Mouse (Mus musculus): ENCODE data around the gene Tmem108. TPM values are rescaled to one million over a fixed set of nuclear protein-coding genes. Genes with fewer than 3 reads are reported as not detected.

Gene Tmem108
- polyA plus RNA-seq, 1 experiment from 2014 or later: 3.3 TPM

DNA sequence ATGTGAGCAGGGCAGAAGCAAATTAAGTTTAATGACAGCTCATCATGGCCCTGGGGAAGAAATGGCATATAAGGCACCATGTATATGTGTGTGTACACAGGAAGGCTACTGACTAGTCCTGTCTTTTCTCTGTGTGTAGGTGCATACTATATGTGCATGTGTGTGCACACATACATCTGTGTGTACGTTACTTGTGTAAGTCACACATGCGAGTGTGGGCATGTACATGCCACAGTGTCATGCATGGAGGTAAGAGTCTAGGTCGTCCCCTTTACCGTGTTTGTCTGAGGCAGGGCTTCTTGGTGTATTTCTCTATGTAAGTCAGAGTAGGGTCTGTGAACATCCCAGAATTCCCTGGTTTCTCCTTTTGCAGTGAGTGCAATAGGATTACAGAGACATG lies 120.3 kb downstream of the Tmem108 start:
- Histone ChIP-seq H3K4me1 (replicated peaks; ENCODE audit: control insufficient read depth, insufficient read depth, low read length) (no peaks in the 10 kb centered on the region), H3K9me3 (ENCODE audit: control insufficient read depth) (no peaks in the 10 kb centered on the region), H3K4me3 (ENCODE audit: low read depth, low read length) (no peak overlapping the region), H3K4me2 (replicated peaks; ENCODE audit: low read depth) (no peak overlapping the region), H3K36me3 (ENCODE audit: control insufficient read depth, insufficient read depth) (no peaks in the 10 kb centered on the region), H3K9ac (ENCODE audit: low read depth, low read length) (no peak overlapping the region), H3K27me3 (replicated peaks; ENCODE audit: control insufficient read depth, insufficient read depth, low read length) (no peaks in the 10 kb centered on the region), H3K27ac (ENCODE audit: low read depth, low read length) (no peak overlapping the region)
- 91% methylated on average over 4 of the region's 4 CpGs for WGBS
- ATAC-seq: no peak
- TF ChIP-seq CTCF (IDR thresholded peaks at IDR 0.05; ENCODE audit: low read depth): no peak

- Histone ChIP-seq H3K27me3 (replicated peaks; ENCODE audit: control insufficient read depth, insufficient read depth, low read length) (no peaks in the 10 kb centered on the region), H3K4me2 (replicated peaks; ENCODE audit: low read depth) (no peak overlapping the region), H3K4me1 (replicated peaks; ENCODE audit: control insufficient read depth, insufficient read depth, low read length) (no peaks in the 10 kb centered on the region), H3K4me3 (ENCODE audit: low read depth, low read length) (no peak overlapping the region), H3K9me3 (ENCODE audit: control insufficient read depth) (no peaks in the 10 kb centered on the region), H3K9ac (ENCODE audit: low read depth, low read length) (no peak overlapping the region), H3K36me3 (ENCODE audit: control insufficient read depth, insufficient read depth) (no peaks in the 10 kb centered on the region), H3K27ac (ENCODE audit: low read depth, low read length) (no peak overlapping the region)
- TF ChIP-seq CTCF (IDR thresholded peaks at IDR 0.05; ENCODE audit: low read depth): no peak
- no peak for ATAC-seq
- 42% methylated on average over 1 of the region's 1 CpGs for WGBS
Measured at GRCm38 (mm10) chr9:103639413-103639812, 122.2 kb downstream of the Tmem108 start.

GRCm38 (mm10) chr9:103637451-103637850 lies 124.2 kb downstream of the Tmem108 start:
- H3K27me3 ChIP-seq (replicated peaks; ENCODE audit: control insufficient read depth, insufficient read depth, low read length): no peaks in the 10 kb centered on the region
- H3K27ac ChIP-seq (ENCODE audit: low read depth, low read length): no peak overlapping the region
- H3K4me3 ChIP-seq (ENCODE audit: low read depth, low read length): no peak overlapping the region
- no peak overlapping the region for H3K4me2 ChIP-seq (replicated peaks; ENCODE audit: low read depth)
- H3K9ac ChIP-seq (ENCODE audit: low read depth, low read length): no peak overlapping the region
- TF ChIP-seq CTCF (IDR thresholded peaks at IDR 0.05; ENCODE audit: low read depth): no peak
- H3K9me3 ChIP-seq (ENCODE audit: control insufficient read depth): no peaks in the 10 kb centered on the region
- 82% methylated on average over 3 of the region's 3 CpGs for WGBS
- no peaks in the 10 kb centered on the region for H3K4me1 ChIP-seq (replicated peaks; ENCODE audit: control insufficient read depth, insufficient read depth, low read length)
- no peak for ATAC-seq
- no peaks in the 10 kb centered on the region for H3K36me3 ChIP-seq (ENCODE audit: control insufficient read depth, insufficient read depth)

- 50% methylated on average over 3 of the region's 3 CpGs for WGBS
- Histone ChIP-seq H3K4me2 (replicated peaks; ENCODE audit: low read depth) (no peak overlapping the region), H3K9me3 (ENCODE audit: control insufficient read depth) (no peaks in the 10 kb centered on the region), H3K36me3 (ENCODE audit: control insufficient read depth, insufficient read depth) (no peaks in the 10 kb centered on the region), H3K4me1 (replicated peaks; ENCODE audit: control insufficient read depth, insufficient read depth, low read length) (no peaks in the 10 kb centered on the region), H3K27me3 (replicated peaks; ENCODE audit: control insufficient read depth, insufficient read depth, low read length) (no peaks in the 10 kb centered on the region), H3K4me3 (ENCODE audit: low read depth, low read length) (no peak overlapping the region), H3K27ac (ENCODE audit: low read depth, low read length) (no peak overlapping the region), H3K9ac (ENCODE audit: low read depth, low read length) (no peak overlapping the region)
- no peak for ATAC-seq
- no peak for TF ChIP-seq CTCF (IDR thresholded peaks at IDR 0.05; ENCODE audit: low read depth)
Measured at GRCm38 (mm10) chr9:103636847-103637246, 124.8 kb downstream of the Tmem108 start.

DNA sequence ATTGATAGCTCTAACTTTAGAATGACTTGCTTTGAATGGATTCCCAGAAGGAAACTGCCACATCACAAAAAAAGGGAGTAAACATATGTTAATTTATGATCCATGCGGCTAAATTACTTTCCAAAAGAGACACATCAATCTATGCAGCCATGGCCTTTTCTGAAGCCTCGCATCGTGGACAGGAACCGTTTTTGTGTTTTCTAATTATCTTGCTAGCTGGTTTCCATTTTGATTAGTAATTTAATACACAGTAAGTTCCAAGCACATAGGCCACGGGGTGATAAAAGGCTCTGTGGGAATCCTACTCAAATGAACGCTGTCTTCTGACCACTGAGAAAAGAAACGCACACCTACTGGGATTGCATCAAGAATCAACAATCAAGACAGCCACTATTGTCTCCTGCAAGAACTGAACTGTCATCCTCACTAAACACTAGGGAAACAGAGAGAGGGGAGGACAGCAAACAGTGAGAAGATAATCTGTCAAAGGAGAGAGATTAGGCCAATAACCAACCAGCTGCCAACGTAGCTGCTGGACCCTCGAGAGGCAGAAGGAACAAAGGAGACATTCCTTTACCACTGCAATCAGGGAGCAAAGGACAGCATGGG lies 132.7 kb downstream of the Tmem108 start:
- no peaks in the 10 kb centered on the region for H3K4me1 ChIP-seq (replicated peaks; ENCODE audit: control insufficient read depth, insufficient read depth, low read length)
- H3K9me3 ChIP-seq (ENCODE audit: control insufficient read depth): no peaks in the 10 kb centered on the region
- no peak for ATAC-seq
- no peak overlapping the region for H3K4me3 ChIP-seq (ENCODE audit: low read depth, low read length)
- no peaks in the 10 kb centered on the region for H3K36me3 ChIP-seq (ENCODE audit: control insufficient read depth, insufficient read depth)
- no peak overlapping the region for H3K27ac ChIP-seq (ENCODE audit: low read depth, low read length)
- TF ChIP-seq CTCF (IDR thresholded peaks at IDR 0.05; ENCODE audit: low read depth): no peak
- WGBS: 49% methylated on average over 9 of the region's 9 CpGs
- no peak overlapping the region for H3K4me2 ChIP-seq (replicated peaks; ENCODE audit: low read depth)
- no peak overlapping the region for H3K9ac ChIP-seq (ENCODE audit: low read depth, low read length)
- H3K27me3 ChIP-seq (replicated peaks; ENCODE audit: control insufficient read depth, insufficient read depth, low read length): no peaks in the 10 kb centered on the region

DNA sequence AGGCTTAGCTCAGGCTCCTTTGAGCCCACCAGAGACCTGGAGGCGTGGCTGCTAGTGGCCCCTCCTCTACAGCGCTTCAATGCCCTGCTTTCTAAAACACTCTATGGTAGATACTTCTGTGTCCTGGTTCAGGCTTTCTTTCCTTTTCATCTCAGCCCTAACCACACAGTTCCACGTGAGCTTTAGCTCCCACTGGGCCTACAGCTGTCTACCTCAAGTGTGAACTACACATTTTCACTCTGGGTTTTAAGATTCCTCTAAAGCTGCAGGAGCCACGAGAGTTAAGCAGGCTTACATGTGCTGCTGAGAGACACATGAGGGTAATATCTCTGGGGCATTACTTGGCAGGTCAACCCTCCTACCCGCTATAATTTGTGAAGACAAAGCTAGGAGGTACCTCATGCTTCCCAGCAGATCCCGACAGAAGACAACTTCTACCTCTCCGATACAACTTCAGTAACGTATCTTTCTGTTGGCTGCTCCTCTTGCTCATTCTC lies 134.2 kb downstream of the Tmem108 start:
- Histone ChIP-seq H3K4me1 (replicated peaks; ENCODE audit: control insufficient read depth, insufficient read depth, low read length) (no peaks in the 10 kb centered on the region), H3K36me3 (ENCODE audit: control insufficient read depth, insufficient read depth) (no peaks in the 10 kb centered on the region), H3K4me3 (ENCODE audit: low read depth, low read length) (no peak overlapping the region), H3K4me2 (replicated peaks; ENCODE audit: low read depth) (no peak overlapping the region), H3K27me3 (replicated peaks; ENCODE audit: control insufficient read depth, insufficient read depth, low read length) (no peaks in the 10 kb centered on the region), H3K9me3 (ENCODE audit: control insufficient read depth) (no peaks in the 10 kb centered on the region), H3K9ac (ENCODE audit: low read depth, low read length) (no peak overlapping the region), H3K27ac (ENCODE audit: low read depth, low read length) (no peak overlapping the region)
- no peak for ATAC-seq
- TF ChIP-seq CTCF (IDR thresholded peaks at IDR 0.05; ENCODE audit: low read depth): no peak
- 89% methylated on average over 8 of the region's 8 CpGs for WGBS
